Mouse (Mus musculus): Measurements from ENCODE around the gene Ggt7. TPM values are rescaled to one million over a fixed set of nuclear protein-coding genes. Genes with fewer than 3 reads are reported as not detected.
"Not testable (repeated sequence)": the region's sequence is repeated elsewhere in the genome, so short reads cannot be mapped to it uniquely, and the experiment has no call there.

Ggt7 gene
- polyA plus RNA-seq, 1 experiment from 2014 or later: 0.17 TPM

GRCm38 (mm10) chr2:155540822-155541458, 22.9 kb upstream of the Ggt7 start:
- Histone ChIP-seq H3K4me2 (ENCODE audit: low read depth, low read length) (no peak overlapping the region), H3K36me3 (ENCODE audit: control insufficient read depth, insufficient read depth) (no peaks in the 10 kb centered on the region), H3K4me1 (ENCODE audit: control insufficient read depth, low read depth, low read length) (no peaks in the 10 kb centered on the region), H3K27ac (ENCODE audit: low read length) (no peak overlapping the region), H3K27me3 (ENCODE audit: control insufficient read depth, insufficient read depth, low read depth, low read length) (no peaks in the 10 kb centered on the region), H3K9ac (ENCODE audit: low read depth, low read length) (no peak overlapping the region), H3K9me3 (replicated peaks; ENCODE audit: control insufficient read depth, low read length) (no peaks in the 10 kb centered on the region), H3K4me3 (ENCODE audit: low read depth, low read length) (no peak overlapping the region)
- WGBS (ENCODE audit: insufficient replicate concordance): 53% methylated on average over 6 of the region's 6 CpGs
- no peak for ATAC-seq (ENCODE audit: low read depth)

GRCm38 (mm10) chr2:155539696-155540095, 21.7 kb upstream of the Ggt7 start:
- ATAC-seq (ENCODE audit: low read depth): no peak
- no peak overlapping the region for H3K9ac ChIP-seq (ENCODE audit: low read depth, low read length)
- no peaks in the 10 kb centered on the region for H3K27me3 ChIP-seq (ENCODE audit: control insufficient read depth, insufficient read depth, low read depth, low read length)
- no peak overlapping the region for H3K4me2 ChIP-seq (ENCODE audit: low read depth, low read length)
- no peak overlapping the region for H3K27ac ChIP-seq (ENCODE audit: low read length)
- no peaks in the 10 kb centered on the region for H3K36me3 ChIP-seq (ENCODE audit: control insufficient read depth, insufficient read depth)
- no peaks in the 10 kb centered on the region for H3K4me1 ChIP-seq (ENCODE audit: control insufficient read depth, low read depth, low read length)
- H3K9me3 ChIP-seq (replicated peaks; ENCODE audit: control insufficient read depth, low read length): no peaks in the 10 kb centered on the region
- no peak overlapping the region for H3K4me3 ChIP-seq (ENCODE audit: low read depth, low read length)

GRCm38 (mm10) chr2:155538463-155539057, 20.5 kb upstream of the Ggt7 start:
- not testable (repeated sequence) for H3K9ac ChIP-seq (ENCODE audit: low read depth, low read length); H3K4me2 ChIP-seq (ENCODE audit: low read depth, low read length); H3K4me1 ChIP-seq (ENCODE audit: control insufficient read depth, low read depth, low read length); H3K27ac ChIP-seq (ENCODE audit: low read length); H3K27me3 ChIP-seq (ENCODE audit: control insufficient read depth, insufficient read depth, low read depth, low read length); H3K36me3 ChIP-seq (ENCODE audit: control insufficient read depth, insufficient read depth); H3K9me3 ChIP-seq (replicated peaks; ENCODE audit: control insufficient read depth, low read length)
- H3K4me3 ChIP-seq (ENCODE audit: low read depth, low read length): peak overlapping the region; percentile 37
- peak; percentile 53 for ATAC-seq (ENCODE audit: low read depth)
- 71% methylated on average over 15 of the region's 19 CpGs for WGBS (ENCODE audit: insufficient replicate concordance)

- no peak overlapping the region for H3K27ac ChIP-seq (ENCODE audit: low read length)
- H3K4me3 ChIP-seq (ENCODE audit: low read depth, low read length): no peak overlapping the region
- WGBS (ENCODE audit: insufficient replicate concordance): 51% methylated on average over 5 of the region's 5 CpGs
- no peaks in the 10 kb centered on the region for H3K4me1 ChIP-seq (ENCODE audit: control insufficient read depth, low read depth, low read length)
- H3K36me3 ChIP-seq (ENCODE audit: control insufficient read depth, insufficient read depth): no peaks in the 10 kb centered on the region
- no peaks in the 10 kb centered on the region for H3K9me3 ChIP-seq (replicated peaks; ENCODE audit: control insufficient read depth, low read length)
- no peaks in the 10 kb centered on the region for H3K27me3 ChIP-seq (ENCODE audit: control insufficient read depth, insufficient read depth, low read depth, low read length)
- no peak overlapping the region for H3K4me2 ChIP-seq (ENCODE audit: low read depth, low read length)
- H3K9ac ChIP-seq (ENCODE audit: low read depth, low read length): no peak overlapping the region
- ATAC-seq (ENCODE audit: low read depth): no peak
Observed at GRCm38 (mm10) chr2:155537761-155538462, 19.9 kb upstream of the Ggt7 start.

- no peak overlapping the region for H3K4me2 ChIP-seq (ENCODE audit: low read depth, low read length)
- no peak for ATAC-seq (ENCODE audit: low read depth)
- H3K4me3 ChIP-seq (ENCODE audit: low read depth, low read length): no peak overlapping the region
- H3K27ac ChIP-seq (ENCODE audit: low read length): no peak overlapping the region
- no peaks in the 10 kb centered on the region for H3K4me1 ChIP-seq (ENCODE audit: control insufficient read depth, low read depth, low read length)
- no peaks in the 10 kb centered on the region for H3K9me3 ChIP-seq (replicated peaks; ENCODE audit: control insufficient read depth, low read length)
- H3K9ac ChIP-seq (ENCODE audit: low read depth, low read length): no peak overlapping the region
- no peaks in the 10 kb centered on the region for H3K27me3 ChIP-seq (ENCODE audit: control insufficient read depth, insufficient read depth, low read depth, low read length)
- no peaks in the 10 kb centered on the region for H3K36me3 ChIP-seq (ENCODE audit: control insufficient read depth, insufficient read depth)
Observed at GRCm38 (mm10) chr2:155536292-155536691, 18.3 kb upstream of the Ggt7 start.

GRCm38 (mm10) chr2:155527367-155527766, 9.3 kb upstream of the Ggt7 start:
- 16% methylated on average over 5 of the region's 5 CpGs for WGBS (ENCODE audit: insufficient replicate concordance)
- Histone ChIP-seq H3K9ac (ENCODE audit: low read depth, low read length) (no peak overlapping the region), H3K9me3 (replicated peaks; ENCODE audit: control insufficient read depth, low read length) (no peaks in the 10 kb centered on the region), H3K4me1 (ENCODE audit: control insufficient read depth, low read depth, low read length) (peaks cover 5% of the 10 kb centered on the region), H3K4me3 (ENCODE audit: low read depth, low read length) (no peak overlapping the region), H3K27ac (ENCODE audit: low read length) (no peak overlapping the region), H3K36me3 (ENCODE audit: control insufficient read depth, insufficient read depth) (no peaks in the 10 kb centered on the region), H3K4me2 (ENCODE audit: low read depth, low read length) (no peak overlapping the region), H3K27me3 (ENCODE audit: control insufficient read depth, insufficient read depth, low read depth, low read length) (no peaks in the 10 kb centered on the region)
- no peak for ATAC-seq (ENCODE audit: low read depth)

- H3K4me1 ChIP-seq (ENCODE audit: control insufficient read depth, low read depth, low read length): peaks cover 5% of the 10 kb centered on the region
- H3K9ac ChIP-seq (ENCODE audit: low read depth, low read length): no peak overlapping the region
- ATAC-seq (ENCODE audit: low read depth): no peak
- no peaks in the 10 kb centered on the region for H3K9me3 ChIP-seq (replicated peaks; ENCODE audit: control insufficient read depth, low read length)
- 14% methylated on average over 1 of the region's 1 CpGs for WGBS (ENCODE audit: insufficient replicate concordance)
- no peak overlapping the region for H3K4me3 ChIP-seq (ENCODE audit: low read depth, low read length)
- H3K27ac ChIP-seq (ENCODE audit: low read length): no peak overlapping the region
- H3K27me3 ChIP-seq (ENCODE audit: control insufficient read depth, insufficient read depth, low read depth, low read length): no peaks in the 10 kb centered on the region
- no peak overlapping the region for H3K4me2 ChIP-seq (ENCODE audit: low read depth, low read length)
- no peaks in the 10 kb centered on the region for H3K36me3 ChIP-seq (ENCODE audit: control insufficient read depth, insufficient read depth)
Observed at GRCm38 (mm10) chr2:155524378-155524777, 6.3 kb upstream of the Ggt7 start.

- Histone ChIP-seq H3K27ac (ENCODE audit: low read length) (no peak overlapping the region), H3K4me1 (ENCODE audit: control insufficient read depth, low read depth, low read length) (peaks cover 9% of the 10 kb centered on the region), H3K9me3 (replicated peaks; ENCODE audit: control insufficient read depth, low read length) (no peaks in the 10 kb centered on the region), H3K4me2 (ENCODE audit: low read depth, low read length) (no peak overlapping the region), H3K36me3 (ENCODE audit: control insufficient read depth, insufficient read depth) (no peaks in the 10 kb centered on the region), H3K27me3 (ENCODE audit: control insufficient read depth, insufficient read depth, low read depth, low read length) (no peaks in the 10 kb centered on the region), H3K4me3 (ENCODE audit: low read depth, low read length) (no peak overlapping the region), H3K9ac (ENCODE audit: low read depth, low read length) (no peak overlapping the region)
- ATAC-seq (ENCODE audit: low read depth): no peak
- WGBS (ENCODE audit: insufficient replicate concordance): 11% methylated on average over 5 of the region's 5 CpGs
Observed at GRCm38 (mm10) chr2:155523706-155524105, 5.7 kb upstream of the Ggt7 start.

GRCm38 (mm10) chr2:155518531-155519270, 664 bp upstream of the Ggt7 start:
- Histone ChIP-seq H3K9ac (ENCODE audit: low read depth, low read length) (peak overlapping the region; percentile 85), H3K4me3 (ENCODE audit: low read depth, low read length) (peak overlapping the region; percentile 93), H3K4me2 (ENCODE audit: low read depth, low read length) (peak overlapping the region; percentile 82), H3K27ac (ENCODE audit: low read length) (peak overlapping the region; percentile 86), H3K27me3 (ENCODE audit: control insufficient read depth, insufficient read depth, low read depth, low read length) (peaks cover 18% of the 10 kb centered on the region), H3K9me3 (replicated peaks; ENCODE audit: control insufficient read depth, low read length) (no peaks in the 10 kb centered on the region), H3K36me3 (ENCODE audit: control insufficient read depth, insufficient read depth) (no peaks in the 10 kb centered on the region), H3K4me1 (ENCODE audit: control insufficient read depth, low read depth, low read length) (peaks cover 16% of the 10 kb centered on the region)
- ATAC-seq (ENCODE audit: low read depth): no peak
- 15% methylated on average over 18 of the region's 18 CpGs for WGBS (ENCODE audit: insufficient replicate concordance)

Data from liver, embryonic 16.5 days (tissue).